Mouse (Mus musculus) liver, postnatal 0 days (tissue): Measurements from ENCODE around the gene BC016579.

Experiments used
- CTCF ChIP-seq: sonication (generic); IDR thresholded peaks from 2 replicates; pipeline ENCODE4 v1.5.1; 2016; ENCODE audit warnings: antibody characterized with exemption, low read depth
- EP300 ChIP-seq: IDR thresholded peaks from 2 replicates; pipeline ENCODE4 v1.6.1; 2016; ENCODE audit warnings: antibody characterized with exemption, low read depth, mild to moderate bottlenecking

DNA sequence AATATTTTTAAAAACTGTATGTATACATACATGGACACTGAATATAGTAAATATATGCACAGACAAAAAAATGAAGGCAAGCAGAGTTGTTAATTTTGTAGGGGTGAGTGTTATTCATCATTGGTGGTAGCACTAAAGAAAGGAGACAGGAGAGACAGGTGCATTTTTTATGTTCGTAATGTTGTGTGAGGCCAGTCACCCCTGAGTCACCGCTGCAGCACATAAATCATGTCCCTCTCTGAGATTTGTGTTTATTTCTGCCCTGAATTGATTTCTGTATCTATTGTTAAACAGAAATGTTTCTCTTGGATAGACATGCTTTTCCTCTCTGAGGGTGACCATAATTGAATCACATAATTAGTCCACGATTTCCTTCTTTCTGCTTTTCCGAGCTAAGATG lies 21.4 kb downstream of the BC016579 start:
- TF ChIP-seq EP300 (no peak), CTCF (no peak)
